12 mouse cellular contexts compared by ENCODE assay signal in genomic region chr4:27727761-27728160, GRCm38 (mm10).
"Had no signal": no experiment of that assay in that cellular context is flagged by ENCODE, and none has a peak within 500 bp of the region (broad histone marks: within the 10 kb centered on the region; RNA-seq: fewer than 3 reads in every experiment).

No protein-coding gene starts in this region.

- DNase-seq: left cerebral cortex, postnatal 4 days; liver; liver, embryonic 13.5 days; liver, postnatal 0 days; lung, adult 18-20 months; lung, adult 2 months; lung, embryonic 14.5 days; lung, postnatal 10 days; lung, postnatal 14 days; lung, postnatal 36 days; lung, postnatal 4 days; midbrain, embryonic 14.5 days had no signal
